Mouse (Mus musculus) forebrain, postnatal 0 days (tissue): ENCODE data around the gene Dedd2. TPM values are rescaled to one million over a fixed set of nuclear protein-coding genes. Genes with fewer than 3 reads are reported as not detected.

ENCODE experiments used
- ATAC-seq: fragments of 200-750 bp; cut with Nextera tagmentation; 2 replicates; pipeline ENCODE4 v1.8.0; 2017; ENCODE audit warnings: mild to moderate bottlenecking, moderate library complexity
- DNase-seq: peaks from one replicate; pipeline ENCODE4 v3.0.0-alpha.2; 2015
- H3K27ac ChIP-seq: fragments of 300-500 bp; sonication (generic); 2 replicates; pipeline ENCODE4 v1.5.1; 2014; ENCODE audit warnings: low read depth, mild to moderate bottlenecking, antibody characterized with exemption, low read length, moderate library complexity, mixed read lengths
- H3K27me3 ChIP-seq: fragments of 300-500 bp; sonication (generic); 2 replicates; pipeline ENCODE4 v1.6.1; 2014; ENCODE audit warnings: mild to moderate bottlenecking, low read length, mixed read lengths; ENCODE audit not compliant: insufficient read depth
- H3K36me3 ChIP-seq: fragments of 300-500 bp; sonication (generic); 2 replicates; pipeline ENCODE4 v1.6.1; 2014; ENCODE audit warnings: mild to moderate bottlenecking, moderate library complexity; ENCODE audit not compliant: insufficient read depth
- H3K4me1 ChIP-seq: fragments of 300-500 bp; sonication (generic); 2 replicates; pipeline ENCODE4 v1.6.1; 2014; ENCODE audit warnings: antibody characterized with exemption; ENCODE audit not compliant: insufficient read depth
- H3K4me2 ChIP-seq: fragments of 300-500 bp; sonication (generic); 2 replicates; pipeline ENCODE4 v1.6.1; 2014; ENCODE audit warnings: low read depth, mild to moderate bottlenecking, moderate library complexity
- H3K4me3 ChIP-seq: fragments of 300-500 bp; sonication (generic); 2 replicates; pipeline ENCODE4 v1.5.1; 2014; ENCODE audit warnings: low read depth, low read length, mixed read lengths
- H3K9ac ChIP-seq: fragments of 300-500 bp; sonication (generic); 2 replicates; pipeline ENCODE4 v1.6.1; 2014; ENCODE audit warnings: mild to moderate bottlenecking
- H3K9me3 ChIP-seq: fragments of 300-500 bp; sonication (generic); 2 replicates; pipeline ENCODE4 v1.6.1; 2016; ENCODE audit warnings: low read length
- CTCF ChIP-seq: sonication (generic); IDR thresholded peaks from 2 replicates; pipeline ENCODE4 v1.5.1; 2016; ENCODE audit warnings: antibody characterized with exemption, control low read depth, low read depth
- WGBS: fragments of 180-500 bp; shearing (Covaris S2); extraction: QIAGEN DNeasy Blood & Tissue Kit; methylation state at CpG from one replicate; pipeline ENCODE4 v1.1.7; 2014; 5-methylcytosine and 5-hydroxymethylcytosine counted together
- polyA plus RNA-seq: library from polyadenylated mRNA; unstranded; fragments of >200 nt; fragmentation: Nextera tagmentation; extraction: Ambion mirVana; gene quantifications from 2 replicates; pipeline ENCODE4 v1.2.1, GENCODE M21; 2015
- total RNA-seq: library from RNA; depleted of rRNA; stranded (reverse); fragments of >200 nt; gene quantifications from 2 replicates; pipeline ENCODE4 v1.2.3, GENCODE M21; 2014

Gene Dedd2
- total and polyA plus RNA-seq, 2 experiments from 2014 or later = 17.3 to 23.4 TPM

GRCm38 (mm10) chr7:25205355-25206093, 14.9 kb downstream of the Dedd2 start:
- Histone ChIP-seq H3K36me3 (peaks cover 61% of the 10 kb centered on the region), H3K4me2 (no peak overlapping the region), H3K4me1 (no peaks in the 10 kb centered on the region), H3K9ac (no peak overlapping the region), H3K27me3 (no peaks in the 10 kb centered on the region), H3K9me3 (no peaks in the 10 kb centered on the region), H3K4me3 (no peak overlapping the region), H3K27ac (no peak overlapping the region)
- ATAC-seq = no peak
- 88% methylated on average over 16 of the region's 16 CpGs for WGBS
- TF ChIP-seq CTCF = no peak
- no peak for DNase-seq

DNA sequence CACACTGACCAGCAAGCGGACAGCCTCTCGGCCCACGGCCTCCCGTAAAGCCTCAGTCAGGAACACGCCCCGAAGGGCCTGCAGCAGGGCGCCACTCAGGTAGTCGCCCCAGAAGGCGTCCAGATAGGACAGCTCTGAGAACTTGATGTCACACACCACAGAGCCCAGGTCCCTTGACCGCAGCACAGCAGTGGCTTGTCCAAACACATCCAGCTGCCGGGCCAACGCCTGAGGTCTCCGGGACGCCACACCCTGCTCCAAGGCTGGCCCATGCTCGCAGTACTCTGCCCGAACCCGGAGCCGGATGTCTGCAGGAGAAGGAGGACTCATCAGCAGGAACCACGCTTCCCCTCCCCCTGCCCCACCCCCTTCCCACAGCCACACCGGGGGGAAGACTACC, 16.8 kb downstream of the Dedd2 start:
- DNase-seq (no peak), ATAC-seq (no peak)
- WGBS = 92% methylated on average over 20 of the region's 20 CpGs
- no peak for TF ChIP-seq CTCF
- Histone ChIP-seq H3K27me3 (no peaks in the 10 kb centered on the region), H3K4me2 (no peak overlapping the region), H3K9me3 (no peaks in the 10 kb centered on the region), H3K36me3 (peaks cover 44% of the 10 kb centered on the region), H3K4me1 (no peaks in the 10 kb centered on the region), H3K27ac (no peak overlapping the region), H3K4me3 (no peak overlapping the region), H3K9ac (no peak overlapping the region)

DNA sequence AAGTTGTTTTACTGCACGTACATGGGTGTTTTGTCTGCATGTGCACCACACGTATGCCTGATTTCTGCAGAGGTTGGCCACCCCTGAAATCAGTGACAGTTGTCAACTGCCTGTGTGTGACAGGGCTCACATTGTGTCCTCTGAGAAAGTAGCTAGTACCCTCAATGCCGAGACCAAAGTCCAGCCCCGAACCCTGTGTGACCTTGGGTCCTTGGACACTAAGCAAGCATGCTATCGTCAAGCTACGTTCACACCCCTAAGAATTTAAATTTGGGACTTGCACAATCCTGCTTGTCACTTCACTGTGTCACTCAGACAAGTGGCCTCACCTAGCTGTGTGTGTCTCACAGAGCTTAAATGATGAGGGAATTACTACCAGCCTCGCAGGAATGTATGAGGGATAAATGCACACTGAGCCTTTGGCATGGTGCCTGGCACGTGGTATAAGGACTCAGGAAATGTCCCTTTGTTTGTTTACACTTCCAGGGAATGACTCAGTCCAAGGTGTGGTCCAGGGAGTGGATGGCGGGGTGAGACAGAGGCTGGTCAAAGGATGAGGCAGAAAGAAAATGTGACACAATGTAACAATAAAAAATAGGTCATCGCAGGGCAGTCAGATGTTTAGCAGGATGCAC, 22.9 kb downstream of the Dedd2 start:
- Histone ChIP-seq H3K9me3 (no peaks in the 10 kb centered on the region), H3K4me1 (no peaks in the 10 kb centered on the region), H3K27ac (no peak overlapping the region), H3K9ac (no peak overlapping the region), H3K4me2 (no peak overlapping the region), H3K27me3 (no peaks in the 10 kb centered on the region), H3K36me3 (peaks cover 7% of the 10 kb centered on the region), H3K4me3 (no peak overlapping the region)
- no peak for DNase-seq
- TF ChIP-seq CTCF = no peak
- no peak for ATAC-seq
- WGBS = 56% methylated on average over 10 of the region's 10 CpGs

DNA sequence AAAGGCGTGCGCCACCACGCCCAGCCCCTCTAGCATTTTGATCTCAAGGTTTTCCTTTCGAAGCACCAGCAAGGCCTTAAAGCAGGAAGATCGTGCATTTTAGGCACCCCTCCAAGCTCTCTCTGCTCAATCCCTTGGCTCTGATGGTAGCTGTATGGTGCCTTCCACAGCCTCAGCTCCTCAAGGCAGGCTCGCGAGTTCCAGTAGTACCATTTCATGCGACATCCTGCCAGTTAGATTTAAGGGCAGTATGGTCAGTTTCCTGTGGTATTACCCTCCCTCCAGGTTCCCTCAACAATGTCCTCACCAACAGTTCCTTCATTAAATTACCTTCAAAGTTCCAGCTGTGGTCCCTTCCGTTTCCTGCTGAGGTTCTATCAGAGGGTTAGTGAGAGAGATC, 24.3 kb downstream of the Dedd2 start:
- H3K9me3 ChIP-seq = no peaks in the 10 kb centered on the region
- no peak for TF ChIP-seq CTCF
- H3K9ac ChIP-seq = no peak overlapping the region
- WGBS = 88% methylated on average over 9 of the region's 9 CpGs
- H3K4me1 ChIP-seq = no peaks in the 10 kb centered on the region
- no peak overlapping the region for H3K4me2 ChIP-seq
- no peak for ATAC-seq
- H3K4me3 ChIP-seq = no peak overlapping the region
- H3K36me3 ChIP-seq = no peaks in the 10 kb centered on the region
- no peak for DNase-seq
- H3K27ac ChIP-seq = no peak overlapping the region
- H3K27me3 ChIP-seq = no peaks in the 10 kb centered on the region

DNA sequence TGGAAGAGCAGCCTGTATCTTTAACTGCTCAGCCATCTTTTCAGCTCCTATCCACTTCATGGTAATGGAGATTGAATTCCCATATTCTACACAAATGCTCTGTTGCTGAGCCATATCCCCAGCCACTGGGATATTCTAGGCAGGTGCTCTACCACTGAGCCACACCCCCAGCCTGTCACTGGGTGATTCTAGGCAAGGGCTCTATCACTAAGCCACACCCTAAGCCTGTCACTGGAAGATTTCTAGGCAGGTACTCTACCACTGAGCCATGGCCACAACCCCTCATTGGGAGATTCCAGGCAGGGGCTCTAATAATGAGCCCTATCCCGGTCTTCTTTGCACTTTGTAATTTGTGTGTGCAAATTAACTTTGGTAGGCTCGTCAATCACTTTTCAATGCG, 25.3 kb downstream of the Dedd2 start:
- Histone ChIP-seq H3K4me1 (no peaks in the 10 kb centered on the region), H3K4me2 (no peak overlapping the region), H3K36me3 (no peaks in the 10 kb centered on the region), H3K27me3 (no peaks in the 10 kb centered on the region), H3K27ac (no peak overlapping the region), H3K9me3 (no peaks in the 10 kb centered on the region), H3K9ac (no peak overlapping the region), H3K4me3 (no peak overlapping the region)
- DNase-seq (no peak), ATAC-seq (no peak)
- WGBS = 65% methylated on average over 3 of the region's 3 CpGs
- TF ChIP-seq CTCF = no peak

- no peak overlapping the region for H3K4me3 ChIP-seq
- H3K27me3 ChIP-seq = no peaks in the 10 kb centered on the region
- no peak for TF ChIP-seq CTCF
- no peaks in the 10 kb centered on the region for H3K4me1 ChIP-seq
- DNase-seq (no peak), ATAC-seq (peak; percentile 25; the same call in 1 of the 2 replicates)
- no peak overlapping the region for H3K27ac ChIP-seq
- no peak overlapping the region for H3K4me2 ChIP-seq
- 70% methylated on average over 8 of the region's 8 CpGs for WGBS
- no peaks in the 10 kb centered on the region for H3K36me3 ChIP-seq
- H3K9ac ChIP-seq = no peak overlapping the region
- no peaks in the 10 kb centered on the region for H3K9me3 ChIP-seq
Observed at GRCm38 (mm10) chr7:25192110-25192509, 28.3 kb downstream of the Dedd2 start.

GRCm38 (mm10) chr7:25190806-25191205, 29.6 kb downstream of the Dedd2 start:
- DNase-seq (no peak), ATAC-seq (no peak)
- no peaks in the 10 kb centered on the region for H3K4me1 ChIP-seq
- no peak overlapping the region for H3K27ac ChIP-seq
- no peaks in the 10 kb centered on the region for H3K9me3 ChIP-seq
- no peaks in the 10 kb centered on the region for H3K27me3 ChIP-seq
- TF ChIP-seq CTCF = no peak
- H3K4me2 ChIP-seq = no peak overlapping the region
- no peak overlapping the region for H3K4me3 ChIP-seq
- H3K9ac ChIP-seq = no peak overlapping the region
- H3K36me3 ChIP-seq = no peaks in the 10 kb centered on the region
- 90% methylated on average over 11 of the region's 11 CpGs for WGBS
